Mouse (Mus musculus) MEL-GATA-1-ER (cell line): ENCODE measurements around the gene Hspa2.
"Not testable (repeated sequence)": the region's sequence is repeated elsewhere in the genome, so short reads cannot be mapped to it uniquely, and the experiment has no call there.

Source experiments
- DNase-seq: peaks from one replicate; pipeline ENCODE4 v3.0.0-alpha.2; 2012; ENCODE audit warnings: low read depth; ENCODE audit errors: extremely low read depth

The Hspa2 gene

GRCm38 (mm10) chr12:76431431-76431830, 27.5 kb downstream of the Hspa2 start:
- DNase-seq = no peak

- no peak for DNase-seq
Observed at GRCm38 (mm10) chr12:76434111-76434510, 30.1 kb downstream of the Hspa2 start.

GRCm38 (mm10) chr12:76435084-76435483, 31.1 kb downstream of the Hspa2 start:
- DNase-seq = no peak

GRCm38 (mm10) chr12:76435549-76435948, 31.6 kb downstream of the Hspa2 start:
- no peak for DNase-seq

GRCm38 (mm10) chr12:76443488-76443887, 39.5 kb downstream of the Hspa2 start:
- not testable (repeated sequence) for DNase-seq

GRCm38 (mm10) chr12:76444359-76444772, 40.4 kb downstream of the Hspa2 start:
- peak; percentile 74 for DNase-seq

- no peak for DNase-seq
Observed at GRCm38 (mm10) chr12:76444862-76445261, 40.9 kb downstream of the Hspa2 start.

- DNase-seq = no peak
Observed at GRCm38 (mm10) chr12:76446201-76446600, 42.2 kb downstream of the Hspa2 start.

GRCm38 (mm10) chr12:76448127-76448526, 44.2 kb downstream of the Hspa2 start:
- DNase-seq = no peak

GRCm38 (mm10) chr12:76452203-76452602, 48.2 kb downstream of the Hspa2 start:
- no peak for DNase-seq
